Mouse (Mus musculus) bone marrow macrophage, adult 2 months (primary cell): ENCODE results near the gene Mybpc3.

Experiments used
- CTCF ChIP-seq: IDR thresholded peaks from 2 replicates; pipeline ENCODE4 v1.5.1; 2012; ENCODE audit warnings: low read depth, mild to moderate bottlenecking, low read length, moderate library complexity
- POLR2A ChIP-seq: IDR thresholded peaks from 2 replicates; pipeline ENCODE4 v1.6.1; 2012; ENCODE audit warnings: mild to moderate bottlenecking, low read depth, low read length, borderline replicate concordance

DNA sequence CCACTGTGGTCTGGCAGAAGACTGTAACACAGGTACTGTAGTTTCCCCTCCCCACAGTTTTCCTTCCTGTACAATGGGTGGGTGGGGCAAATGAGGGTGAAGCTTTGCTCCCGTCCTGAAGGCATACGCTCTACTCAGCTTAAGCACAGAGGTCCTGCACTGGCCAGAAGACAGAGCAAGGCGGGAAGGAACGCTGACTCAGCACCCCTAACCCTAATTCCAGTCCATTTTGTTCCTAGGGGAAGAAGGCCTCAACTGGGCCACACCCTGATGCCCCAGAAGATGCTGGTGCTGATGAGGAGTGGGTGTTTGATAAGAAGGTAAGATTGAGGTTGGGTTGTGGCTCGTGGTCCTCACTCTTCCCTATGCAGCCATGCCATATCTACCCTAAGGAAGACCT is 10.8 kb downstream of the Mybpc3 start:
- no peak for TF ChIP-seq CTCF
- TF ChIP-seq POLR2A, result no peak
